Mouse (Mus musculus): ENCODE measurements around the gene Gemin5. TPM values are rescaled to one million over a fixed set of nuclear protein-coding genes. Genes with fewer than 3 reads are reported as not detected.

Gemin5 gene
- polyA plus RNA-seq, 1 experiment, result 6.1 TPM

GRCm38 (mm10) chr11:58179563-58179962 lies 11.2 kb upstream of the Gemin5 start:
- no peak for TF ChIP-seq POLR2A (IDR thresholded peaks at IDR 0.05; ENCODE audit: low read depth, low read length)
- TF ChIP-seq CTCF (IDR thresholded peaks at IDR 0.05; ENCODE audit: extremely low read depth, insufficient read depth, insufficient read length, insufficient replicate concordance), result peak; percentile 58; the same call in 1 of the 2 replicates
- Histone ChIP-seq H3K36me3 (ENCODE audit: control insufficient read depth, insufficient read depth, low read length) (peaks cover 18% of the 10 kb centered on the region), H3K4me3 (ENCODE audit: extremely low read depth, insufficient read depth, insufficient read length) (no peak overlapping the region), H3K27me3 (ENCODE audit: control insufficient read depth, insufficient read depth, low read length) (no peaks in the 10 kb centered on the region), H3K27ac (ENCODE audit: insufficient read depth, low read length) (no peak overlapping the region), H3K4me1 (ENCODE audit: control insufficient read depth, insufficient read depth, insufficient read length) (peaks cover 7% of the 10 kb centered on the region)
- 27% methylated on average over 3 of the region's 3 CpGs for WGBS
- DNase-seq (ENCODE audit: low read depth in 1 of 2, low spot score in 2 of 2), result peak; percentile 71 to 80

DNA sequence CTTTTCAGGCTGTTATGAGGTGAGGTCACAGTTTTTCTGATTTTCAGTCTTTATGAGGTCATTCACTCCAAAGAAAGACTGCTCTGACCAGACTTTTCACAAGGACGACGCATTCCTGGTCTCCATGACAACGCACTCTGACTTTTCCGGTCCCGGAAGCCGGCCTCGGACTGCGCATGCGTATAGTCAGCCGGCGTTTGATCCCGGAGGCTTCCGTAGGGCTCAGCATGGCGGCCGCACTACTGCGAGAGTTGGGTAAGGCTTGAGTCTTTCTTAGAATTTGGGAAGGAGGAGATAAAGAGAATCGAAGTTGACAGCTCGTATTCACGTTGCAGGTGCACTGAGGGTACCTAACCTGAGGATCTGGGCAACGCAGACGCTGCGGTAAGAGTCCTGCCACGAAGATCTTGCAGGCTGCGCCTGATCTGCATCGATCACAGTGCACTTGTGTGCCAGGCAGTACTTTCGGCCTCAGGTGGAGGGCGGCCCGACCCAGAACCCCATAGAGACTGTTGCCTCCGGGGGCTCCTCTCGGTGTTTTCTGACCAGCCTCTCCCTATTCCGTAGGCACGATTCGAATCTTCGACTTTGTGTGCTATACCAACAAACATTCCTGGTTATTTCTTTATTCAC lies 3.2 kb upstream of the Gemin5 start, which contains the start of gene Mrpl22:
Mrpl22 (plus strand) TSS at position 203 of the 633 bp plus-strand sequence.
- Histone ChIP-seq H3K27me3 (ENCODE audit: control insufficient read depth, insufficient read depth, low read length) (no peaks in the 10 kb centered on the region), H3K4me1 (ENCODE audit: control insufficient read depth, insufficient read depth, insufficient read length) (peaks cover 6% of the 10 kb centered on the region; the same call in 1 of the 2 replicates), H3K27ac (ENCODE audit: insufficient read depth, low read length) (peak within 1 kb of the TSS; percentile 65), H3K4me3 (ENCODE audit: extremely low read depth, insufficient read depth, insufficient read length) (peak within 1 kb of the TSS; percentile 90), H3K36me3 (ENCODE audit: control insufficient read depth, insufficient read depth, low read length) (peaks cover 10% of the 10 kb centered on the region)
- 1% methylated on average over 34 of the region's 34 CpGs for WGBS
- DNase-seq (ENCODE audit: low read depth in 1 of 2, low spot score in 2 of 2), result peak; percentile 78 to 94
- TF ChIP-seq POLR2A (IDR thresholded peaks at IDR 0.05; ENCODE audit: low read depth, low read length) (peak; percentile 29; the same call in 1 of the 2 replicates), CTCF (IDR thresholded peaks at IDR 0.05; ENCODE audit: extremely low read depth, insufficient read depth, insufficient read length, insufficient replicate concordance) (no peak)

DNA sequence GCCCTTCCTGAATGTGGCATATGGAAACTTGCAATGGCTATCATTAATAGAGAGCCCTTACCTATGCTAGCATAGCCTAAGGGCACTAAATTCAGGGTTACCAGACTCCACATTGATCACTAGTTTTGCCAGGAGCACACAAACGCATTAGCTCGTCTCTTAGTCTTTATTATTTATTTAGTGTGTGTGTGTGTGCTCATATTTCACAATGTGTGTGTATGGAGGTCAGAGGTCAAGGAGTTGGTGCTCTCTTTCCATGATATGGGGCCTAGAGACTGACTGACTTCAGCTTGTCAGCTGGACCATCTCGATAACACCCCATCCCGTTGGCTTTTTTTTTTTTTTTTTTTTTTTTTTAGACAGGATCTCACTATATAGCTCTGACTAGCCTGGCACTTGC lies 1.3 kb upstream of the Gemin5 start:
- H3K4me3 ChIP-seq (ENCODE audit: extremely low read depth, insufficient read depth, insufficient read length), result no peak overlapping the region
- peaks cover 6% of the 10 kb centered on the region; the same call in 1 of the 2 replicates for H3K4me1 ChIP-seq (ENCODE audit: control insufficient read depth, insufficient read depth, insufficient read length)
- 86% methylated on average over 4 of the region's 4 CpGs for WGBS
- H3K27ac ChIP-seq (ENCODE audit: insufficient read depth, low read length), result no peak overlapping the region
- peaks cover 3% of the 10 kb centered on the region; the same call in 1 of the 2 replicates for H3K36me3 ChIP-seq (ENCODE audit: control insufficient read depth, insufficient read depth, low read length)
- no peaks in the 10 kb centered on the region for H3K27me3 ChIP-seq (ENCODE audit: control insufficient read depth, insufficient read depth, low read length)
- DNase-seq (ENCODE audit: low read depth in 1 of 2, low spot score in 2 of 2), result no peak
- no peak for TF ChIP-seq POLR2A (IDR thresholded peaks at IDR 0.05; ENCODE audit: low read depth, low read length)
- no peak for TF ChIP-seq CTCF (IDR thresholded peaks at IDR 0.05; ENCODE audit: extremely low read depth, insufficient read depth, insufficient read length, insufficient replicate concordance)

GRCm38 (mm10) chr11:58167822-58168166 lies 545 bp downstream of the Gemin5 start:
- Histone ChIP-seq H3K36me3 (ENCODE audit: control insufficient read depth, insufficient read depth, low read length) (peaks cover 8% of the 10 kb centered on the region), H3K27ac (ENCODE audit: insufficient read depth, low read length) (no peak overlapping the region), H3K27me3 (ENCODE audit: control insufficient read depth, insufficient read depth, low read length) (no peaks in the 10 kb centered on the region), H3K4me1 (ENCODE audit: control insufficient read depth, insufficient read depth, insufficient read length) (peaks cover 6% of the 10 kb centered on the region; the same call in 1 of the 2 replicates), H3K4me3 (ENCODE audit: extremely low read depth, insufficient read depth, insufficient read length) (peak overlapping the region; percentile 82)
- no peak for TF ChIP-seq POLR2A (IDR thresholded peaks at IDR 0.05; ENCODE audit: low read depth, low read length)
- no peak for TF ChIP-seq CTCF (IDR thresholded peaks at IDR 0.05; ENCODE audit: extremely low read depth, insufficient read depth, insufficient read length, insufficient replicate concordance)
- under 1% methylated on average over 8 of the region's 8 CpGs for WGBS
- DNase-seq (ENCODE audit: low read depth in 1 of 2, low spot score in 2 of 2), result no peak

DNA sequence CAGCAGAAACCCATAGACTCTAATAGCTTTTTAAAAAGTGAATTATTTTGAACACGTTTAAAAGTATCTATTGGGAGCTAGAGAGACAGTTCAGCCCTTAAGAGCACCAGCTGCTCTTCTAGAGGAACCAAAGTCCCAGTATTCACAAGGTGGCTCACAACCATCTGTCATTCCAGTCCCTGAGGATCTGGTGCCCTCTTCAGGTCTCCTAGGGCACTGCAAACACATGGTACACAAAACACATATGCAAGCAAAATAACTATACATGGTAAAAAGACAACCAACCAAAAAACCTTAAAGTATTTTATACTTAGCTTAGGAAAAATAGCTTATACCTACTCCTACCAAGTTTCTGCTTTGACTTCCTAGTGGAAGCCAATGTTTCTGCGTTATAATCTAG lies 3.3 kb downstream of the Gemin5 start:
- peaks cover 10% of the 10 kb centered on the region for H3K36me3 ChIP-seq (ENCODE audit: control insufficient read depth, insufficient read depth, low read length)
- H3K27me3 ChIP-seq (ENCODE audit: control insufficient read depth, insufficient read depth, low read length), result no peaks in the 10 kb centered on the region
- no peak overlapping the region for H3K27ac ChIP-seq (ENCODE audit: insufficient read depth, low read length)
- no peak for DNase-seq (ENCODE audit: low read depth in 1 of 2, low spot score in 2 of 2)
- H3K4me3 ChIP-seq (ENCODE audit: extremely low read depth, insufficient read depth, insufficient read length), result no peak overlapping the region
- WGBS, result 95% methylated on average over 2 of the region's 2 CpGs
- H3K4me1 ChIP-seq (ENCODE audit: control insufficient read depth, insufficient read depth, insufficient read length), result peaks cover 3% of the 10 kb centered on the region; the same call in 1 of the 2 replicates
- no peak for TF ChIP-seq CTCF (IDR thresholded peaks at IDR 0.05; ENCODE audit: extremely low read depth, insufficient read depth, insufficient read length, insufficient replicate concordance)
- TF ChIP-seq POLR2A (IDR thresholded peaks at IDR 0.05; ENCODE audit: low read depth, low read length), result no peak

GRCm38 (mm10) chr11:58156871-58157270 lies 11.5 kb downstream of the Gemin5 start:
- WGBS, result 82% methylated on average over 3 of the region's 3 CpGs
- DNase-seq (ENCODE audit: low read depth in 1 of 2, low spot score in 2 of 2), result no peak
- Histone ChIP-seq H3K27ac (ENCODE audit: insufficient read depth, low read length) (no peak overlapping the region), H3K4me3 (ENCODE audit: extremely low read depth, insufficient read depth, insufficient read length) (no peak overlapping the region), H3K27me3 (ENCODE audit: control insufficient read depth, insufficient read depth, low read length) (no peaks in the 10 kb centered on the region), H3K36me3 (ENCODE audit: control insufficient read depth, insufficient read depth, low read length) (peaks cover 27% of the 10 kb centered on the region), H3K4me1 (ENCODE audit: control insufficient read depth, insufficient read depth, insufficient read length) (no peaks in the 10 kb centered on the region)
- no peak for TF ChIP-seq POLR2A (IDR thresholded peaks at IDR 0.05; ENCODE audit: low read depth, low read length)
- TF ChIP-seq CTCF (IDR thresholded peaks at IDR 0.05; ENCODE audit: extremely low read depth, insufficient read depth, insufficient read length, insufficient replicate concordance), result no peak

GRCm38 (mm10) chr11:58155458-58155857 lies 12.9 kb downstream of the Gemin5 start:
- H3K36me3 ChIP-seq (ENCODE audit: control insufficient read depth, insufficient read depth, low read length), result peaks cover 29% of the 10 kb centered on the region
- no peak for TF ChIP-seq CTCF (IDR thresholded peaks at IDR 0.05; ENCODE audit: extremely low read depth, insufficient read depth, insufficient read length, insufficient replicate concordance)
- no peaks in the 10 kb centered on the region for H3K4me1 ChIP-seq (ENCODE audit: control insufficient read depth, insufficient read depth, insufficient read length)
- WGBS, result 90% methylated on average over 9 of the region's 9 CpGs
- no peak overlapping the region for H3K27ac ChIP-seq (ENCODE audit: insufficient read depth, low read length)
- no peak for DNase-seq (ENCODE audit: low read depth in 1 of 2, low spot score in 2 of 2)
- no peak overlapping the region for H3K4me3 ChIP-seq (ENCODE audit: extremely low read depth, insufficient read depth, insufficient read length)
- H3K27me3 ChIP-seq (ENCODE audit: control insufficient read depth, insufficient read depth, low read length), result no peaks in the 10 kb centered on the region

All from spleen, adult 2 months (tissue).